Mouse (Mus musculus): Measurements from ENCODE around the gene Wdr83. TPM values are rescaled to one million over a fixed set of nuclear protein-coding genes. Genes with fewer than 3 reads are reported as not detected.
A peak's percentile ranks its signal among the peaks of the same experiment; 100 is the strongest.
"Not testable (repeated sequence)": the region's sequence is repeated elsewhere in the genome, so short reads cannot be mapped to it uniquely, and the experiment has no call there.

Gene Wdr83
- 42.9 and 45.3 TPM in 2 replicates for polyA plus RNA-seq (2014; fragmentation: Nextera tagmentation; extraction: Ambion mirVana)

GRCm38 (mm10) chr8:85081216-85081555 is at the start of gene Wdr83:
Wdr83 (minus strand) TSS chr8:85081306.
- peak within 1 kb of the TSS; percentile 95 for H3K4me2 ChIP-seq
- under 1% methylated on average over 9 of the region's 9 CpGs for WGBS
- peaks cover 13% of the 10 kb centered on the region for H3K4me1 ChIP-seq (ENCODE audit: insufficient read depth)
- H3K4me3 ChIP-seq (ENCODE audit: low read depth, low read length) = peak within 1 kb of the TSS; percentile 87
- no peak for TF ChIP-seq CTCF (IDR thresholded peaks at IDR 0.05; ENCODE audit: low read depth)
- H3K36me3 ChIP-seq (ENCODE audit: insufficient read depth) = peaks cover 36% of the 10 kb centered on the region
- peak; percentile 66 for DNase-seq
- ATAC-seq (ENCODE audit: insufficient read depth) = peak; percentile 67
- H3K9me3 ChIP-seq (ENCODE audit: low read depth, low read length) = no peaks in the 10 kb centered on the region
- peak within 1 kb of the TSS; percentile 80; the same call in 1 of the 2 replicates for H3K27ac ChIP-seq (ENCODE audit: low read depth)
- no peaks in the 10 kb centered on the region for H3K27me3 ChIP-seq (ENCODE audit: insufficient read depth, low read length)
- peak within 1 kb of the TSS; percentile 86 for H3K9ac ChIP-seq

- no peak overlapping the region for H3K9ac ChIP-seq
- H3K4me3 ChIP-seq (ENCODE audit: low read depth, low read length) = no peak overlapping the region
- ATAC-seq (ENCODE audit: insufficient read depth) = no peak
- no peaks in the 10 kb centered on the region for H3K4me1 ChIP-seq (ENCODE audit: insufficient read depth)
- H3K27me3 ChIP-seq (ENCODE audit: insufficient read depth, low read length) = no peaks in the 10 kb centered on the region
- no peak overlapping the region for H3K27ac ChIP-seq (ENCODE audit: low read depth)
- no peaks in the 10 kb centered on the region for H3K36me3 ChIP-seq (ENCODE audit: insufficient read depth)
- WGBS = 86% methylated on average over 8 of the region's 8 CpGs
- no peaks in the 10 kb centered on the region for H3K9me3 ChIP-seq (ENCODE audit: low read depth, low read length)
- TF ChIP-seq CTCF (IDR thresholded peaks at IDR 0.05; ENCODE audit: low read depth) = no peak
- DNase-seq = no peak
- H3K4me2 ChIP-seq = no peak overlapping the region
These were observed 42.6 kb upstream of the Wdr83 start for GRCm38 (mm10) chr8:85123691-85124090.

- no peak for ATAC-seq (ENCODE audit: insufficient read depth)
These were observed 41.9 kb upstream of the Wdr83 start, which contains the start of gene Zfp791 for GRCm38 (mm10) chr8:85122995-85123394. Zfp791 (minus strand) TSS chr8:85123095.

GRCm38 (mm10) chr8:85120251-85120650 is 39.1 kb upstream of the Wdr83 start:
- not testable (repeated sequence) for H3K4me1 ChIP-seq (ENCODE audit: insufficient read depth); H3K9me3 ChIP-seq (ENCODE audit: low read depth, low read length); H3K4me2 ChIP-seq; H3K9ac ChIP-seq; H3K4me3 ChIP-seq (ENCODE audit: low read depth, low read length); H3K36me3 ChIP-seq (ENCODE audit: insufficient read depth); ATAC-seq (ENCODE audit: insufficient read depth); DNase-seq; H3K27ac ChIP-seq (ENCODE audit: low read depth); H3K27me3 ChIP-seq (ENCODE audit: insufficient read depth, low read length)
- WGBS = 83% methylated on average over 5 of the region's 5 CpGs

More at GRCm38 (mm10) chr8:85122995-85123394, 41.9 kb upstream of the Wdr83 start, which contains the start of gene Zfp791:
- whole genome bisulfite sequencing = 63% methylated on average over 3 of the region's 3 CpGs
- no peak for TF ChIP-seq CTCF (IDR thresholded peaks at IDR 0.05; ENCODE audit: low read depth)
- Histone ChIP-seq H3K9ac (no peak within 1 kb of the TSS), H3K4me3 (ENCODE audit: low read depth, low read length) (no peak within 1 kb of the TSS), H3K27me3 (ENCODE audit: insufficient read depth, low read length) (no peaks in the 10 kb centered on the region), H3K4me2 (no peak within 1 kb of the TSS), H3K9me3 (ENCODE audit: low read depth, low read length) (no peaks in the 10 kb centered on the region), H3K4me1 (ENCODE audit: insufficient read depth) (no peaks in the 10 kb centered on the region), H3K36me3 (ENCODE audit: insufficient read depth) (no peaks in the 10 kb centered on the region), H3K27ac (ENCODE audit: low read depth) (no peak within 1 kb of the TSS)
- DNase-seq = no peak

- Histone ChIP-seq H3K4me2 (peak overlapping the region; percentile 78), H3K9me3 (ENCODE audit: low read depth, low read length) (no peaks in the 10 kb centered on the region), H3K36me3 (ENCODE audit: insufficient read depth) (no peaks in the 10 kb centered on the region), H3K9ac (peak overlapping the region; percentile 65), H3K4me1 (ENCODE audit: insufficient read depth) (no peaks in the 10 kb centered on the region), H3K27ac (ENCODE audit: low read depth) (peak overlapping the region; percentile 56; the same call in 1 of the 2 replicates), H3K4me3 (ENCODE audit: low read depth, low read length) (peak overlapping the region; percentile 65), H3K27me3 (ENCODE audit: insufficient read depth, low read length) (no peaks in the 10 kb centered on the region)
- ATAC-seq (ENCODE audit: insufficient read depth) (peak; percentile 93), DNase-seq (peak; percentile 93)
- 5% methylated on average over 37 of the region's 37 CpGs for WGBS
- peak; percentile 63 for TF ChIP-seq CTCF (IDR thresholded peaks at IDR 0.05; ENCODE audit: low read depth)
These were observed 38.2 kb upstream of the Wdr83 start for GRCm38 (mm10) chr8:85119052-85119981.

- H3K9me3 ChIP-seq (ENCODE audit: low read depth, low read length) = no peaks in the 10 kb centered on the region
- WGBS = 59% methylated on average over 7 of the region's 7 CpGs
- ATAC-seq (ENCODE audit: insufficient read depth) = no peak
- H3K36me3 ChIP-seq (ENCODE audit: insufficient read depth) = no peaks in the 10 kb centered on the region
- no peak overlapping the region for H3K4me2 ChIP-seq
- H3K27ac ChIP-seq (ENCODE audit: low read depth) = no peak overlapping the region
- no peak overlapping the region for H3K4me3 ChIP-seq (ENCODE audit: low read depth, low read length)
- no peaks in the 10 kb centered on the region for H3K4me1 ChIP-seq (ENCODE audit: insufficient read depth)
- H3K27me3 ChIP-seq (ENCODE audit: insufficient read depth, low read length) = no peaks in the 10 kb centered on the region
- TF ChIP-seq CTCF (IDR thresholded peaks at IDR 0.05; ENCODE audit: low read depth) = no peak
- H3K9ac ChIP-seq = no peak overlapping the region
- DNase-seq = peak; percentile 7
These were observed 35.9 kb upstream of the Wdr83 start for GRCm38 (mm10) chr8:85116984-85117383.

GRCm38 (mm10) chr8:85115501-85115900 is 34.4 kb upstream of the Wdr83 start:
- TF ChIP-seq CTCF (IDR thresholded peaks at IDR 0.05; ENCODE audit: low read depth) = no peak
- Histone ChIP-seq H3K9me3 (ENCODE audit: low read depth, low read length) (no peaks in the 10 kb centered on the region), H3K27me3 (ENCODE audit: insufficient read depth, low read length) (no peaks in the 10 kb centered on the region), H3K36me3 (ENCODE audit: insufficient read depth) (peaks cover 14% of the 10 kb centered on the region), H3K4me3 (ENCODE audit: low read depth, low read length) (no peak overlapping the region), H3K4me1 (ENCODE audit: insufficient read depth) (no peaks in the 10 kb centered on the region), H3K4me2 (no peak overlapping the region), H3K9ac (no peak overlapping the region), H3K27ac (ENCODE audit: low read depth) (no peak overlapping the region)
- 74% methylated on average over 4 of the region's 4 CpGs for WGBS
- ATAC-seq (ENCODE audit: insufficient read depth) (no peak), DNase-seq (no peak)

Measured in lung, embryonic 14.5 days (tissue).